Mouse (Mus musculus) ovary, postnatal 36 days (tissue): ENCODE measurements around the gene Syn3.

Experiments
- DNase-seq: peaks from one replicate; pipeline ENCODE4 v3.0.0; 2022; ENCODE audit warnings: low spot score, mixed read lengths

Gene Syn3

DNA sequence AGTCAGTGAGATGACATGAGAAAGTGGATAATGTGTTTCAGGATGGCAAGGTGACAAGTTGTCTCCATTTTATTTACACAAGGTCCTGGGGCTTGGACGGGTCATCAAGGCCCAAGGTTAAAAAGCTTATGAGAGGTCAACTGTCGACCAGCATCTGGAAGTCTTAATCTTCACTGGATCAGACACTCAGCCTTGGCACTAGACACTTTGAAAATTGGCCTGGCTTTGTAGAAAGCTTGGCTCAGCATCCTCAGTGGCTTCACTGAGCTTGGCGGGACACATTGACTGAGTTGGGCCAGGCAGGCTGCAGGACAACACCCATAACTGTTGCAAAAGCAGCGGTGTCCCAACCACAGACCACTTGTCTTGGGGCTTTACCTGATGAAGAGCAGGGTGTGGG is 286.6 kb downstream of the Syn3 start:
- no peak for DNase-seq

GRCm38 (mm10) chr10:86203915-86204314 is 294.8 kb downstream of the Syn3 start:
- DNase-seq, result peak; percentile 30

- DNase-seq, result no peak
Observed at GRCm38 (mm10) chr10:86203175-86203574, 295.5 kb downstream of the Syn3 start.

DNA sequence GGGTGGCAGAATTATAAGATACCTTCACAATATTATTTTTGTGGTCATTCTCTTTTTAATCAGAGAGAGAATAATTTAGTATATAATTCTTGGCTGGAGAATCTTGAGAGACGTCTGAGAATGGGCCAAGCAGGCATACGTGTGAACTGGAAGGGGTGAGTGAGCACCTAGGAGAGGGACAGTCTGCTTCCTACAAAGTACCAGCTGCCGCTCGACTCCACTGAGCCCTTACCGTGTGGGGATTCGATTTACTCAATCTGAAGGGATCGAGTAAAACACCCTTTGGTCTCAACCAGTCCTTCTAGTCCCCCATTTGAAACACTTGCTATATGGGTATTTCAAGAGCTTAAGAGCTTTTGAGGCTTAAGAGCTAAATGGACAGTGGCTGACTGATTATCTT is 296.9 kb downstream of the Syn3 start:
- DNase-seq, result no peak

GRCm38 (mm10) chr10:86201006-86201405 is 297.7 kb downstream of the Syn3 start:
- no peak for DNase-seq

DNA sequence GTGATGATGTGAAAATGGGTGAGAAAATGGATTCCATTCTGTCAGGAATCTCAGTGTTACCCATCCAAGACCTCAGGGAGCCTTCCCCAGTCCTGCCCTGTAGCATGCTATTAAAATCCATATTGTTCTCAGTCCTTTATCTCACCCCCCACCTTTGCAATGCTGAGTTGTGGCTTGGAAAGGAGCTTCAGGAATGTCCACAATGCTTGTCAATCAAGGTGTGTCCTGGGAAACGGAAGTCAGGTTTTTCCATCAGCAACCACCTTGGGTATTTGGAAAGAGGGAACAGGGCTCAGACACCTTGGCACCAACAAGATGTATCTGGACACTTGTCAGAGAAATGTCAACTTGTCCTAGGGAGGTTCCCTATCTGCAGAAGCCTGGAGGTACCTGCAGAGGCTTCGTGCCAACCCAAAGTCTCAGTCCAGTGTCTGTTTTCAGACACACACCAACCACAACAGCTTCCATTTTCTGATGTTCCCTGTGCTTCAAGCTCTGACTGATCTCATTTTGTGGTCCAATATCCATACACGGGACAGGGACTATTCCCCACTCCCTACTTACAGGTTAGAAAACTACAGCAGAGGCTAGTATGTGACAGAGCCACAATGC is 302.2 kb downstream of the Syn3 start:
- DNase-seq, result no peak

GRCm38 (mm10) chr10:86194722-86195121 is 304.0 kb downstream of the Syn3 start:
- DNase-seq, result no peak

GRCm38 (mm10) chr10:86193863-86194434 is 304.7 kb downstream of the Syn3 start:
- no peak for DNase-seq

DNA sequence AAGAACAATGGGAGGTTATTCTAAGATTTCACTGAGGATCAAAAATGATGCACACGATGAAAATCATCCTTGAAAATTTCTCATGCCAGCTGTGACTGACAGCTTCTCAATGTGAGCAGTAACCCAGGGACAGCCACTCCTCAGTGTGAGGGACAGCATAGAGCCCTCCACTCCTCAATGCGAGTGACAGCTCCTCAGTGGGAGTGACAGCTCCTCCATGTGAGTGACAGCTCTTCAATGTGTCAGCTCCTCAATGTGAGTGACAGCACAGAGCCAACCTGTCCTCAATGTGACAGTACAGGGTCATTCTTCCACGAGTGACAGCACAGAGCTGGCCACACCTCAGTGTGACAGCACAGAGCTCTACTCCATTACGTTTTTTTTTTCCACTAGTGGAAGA is 310.1 kb downstream of the Syn3 start:
- DNase-seq, result no peak

- no peak for DNase-seq
Observed at GRCm38 (mm10) chr10:86187881-86188280, 310.8 kb downstream of the Syn3 start.

GRCm38 (mm10) chr10:86183148-86183885 is 315.4 kb downstream of the Syn3 start:
- no peak for DNase-seq

GRCm38 (mm10) chr10:86182183-86182805 is 316.4 kb downstream of the Syn3 start:
- peak; percentile 67 for DNase-seq

GRCm38 (mm10) chr10:86176411-86176810 is 322.3 kb downstream of the Syn3 start:
- no peak for DNase-seq

- DNase-seq, result no peak
Observed at GRCm38 (mm10) chr10:86174017-86174416, 324.7 kb downstream of the Syn3 start.

DNA sequence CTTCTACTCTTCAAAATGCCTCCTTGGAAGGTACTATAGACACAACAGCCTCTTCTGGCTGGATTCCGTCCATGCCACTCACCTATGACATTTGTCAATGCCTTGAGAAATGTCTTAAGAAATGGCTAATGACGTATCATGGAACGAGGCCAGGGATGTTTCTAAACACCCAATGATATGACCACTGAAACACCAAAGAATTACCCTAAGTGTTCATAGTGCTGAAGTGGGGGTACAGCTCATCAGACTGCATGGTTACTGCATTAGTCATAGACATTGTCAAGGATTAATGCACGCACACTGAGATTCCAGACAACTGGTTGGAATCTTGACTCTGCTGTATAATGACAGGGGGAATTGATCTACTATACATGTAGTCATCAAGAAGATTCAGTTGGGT is 325.4 kb downstream of the Syn3 start:
- DNase-seq, result no peak

DNA sequence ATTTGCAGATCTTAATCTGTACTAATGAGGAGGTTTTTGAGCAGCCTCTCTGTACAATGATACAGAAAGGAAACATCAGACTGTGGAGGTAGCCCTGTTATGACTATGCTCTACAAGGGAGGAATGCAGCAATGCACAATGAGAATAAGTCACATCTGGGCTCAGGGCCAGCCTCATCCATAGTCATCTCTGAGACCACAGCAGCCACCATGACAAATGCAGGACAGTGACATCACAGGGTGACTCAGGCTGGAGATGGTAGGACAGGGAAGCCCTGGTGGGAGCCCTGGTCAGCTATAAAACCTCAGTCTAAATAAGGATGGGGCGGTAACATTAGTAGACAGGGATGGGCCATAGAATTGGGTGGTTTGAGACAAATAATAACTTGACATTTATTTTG is 327.4 kb downstream of the Syn3 start:
- DNase-seq, result no peak

DNA sequence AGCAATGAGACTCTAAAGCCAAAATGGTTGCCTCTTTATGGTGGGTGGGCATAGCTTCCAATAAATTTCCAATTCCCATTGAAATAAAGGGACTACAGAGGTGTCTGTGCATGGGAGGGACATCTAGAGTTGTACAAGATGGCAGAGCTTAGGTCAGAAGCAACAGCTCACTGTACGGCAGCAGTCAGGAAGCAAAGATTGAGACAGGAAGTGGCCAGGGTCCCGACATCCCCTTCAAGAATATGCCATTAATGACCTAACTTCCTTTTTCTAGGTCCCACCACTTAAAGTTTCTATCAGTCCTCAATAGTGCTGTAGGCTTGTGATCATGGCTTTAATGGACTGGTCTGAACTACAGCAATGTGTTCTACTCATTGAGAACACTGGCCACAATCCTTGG is 330.6 kb downstream of the Syn3 start:
- no peak for DNase-seq

DNA sequence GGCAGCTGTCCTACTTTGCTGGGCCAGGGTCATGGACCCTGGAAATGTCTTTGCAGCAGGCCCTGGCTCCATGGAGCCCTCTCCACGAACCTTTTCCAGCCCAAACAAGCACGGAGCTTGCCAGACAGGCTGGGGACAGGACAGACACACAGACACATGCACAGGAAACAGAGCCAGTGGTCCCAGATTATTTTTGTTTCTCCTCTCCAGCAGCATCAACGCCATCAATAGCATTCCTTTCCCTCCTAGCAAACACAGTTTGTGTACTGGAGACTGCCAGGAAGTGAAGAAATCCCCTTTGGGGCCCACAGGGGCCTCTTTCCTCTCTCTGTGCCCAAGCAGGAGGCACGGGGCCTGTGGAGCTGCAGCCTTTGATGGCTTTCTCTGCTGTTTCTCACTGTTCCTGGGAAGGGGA is 331.8 kb downstream of the Syn3 start:
- DNase-seq, result no peak

DNA sequence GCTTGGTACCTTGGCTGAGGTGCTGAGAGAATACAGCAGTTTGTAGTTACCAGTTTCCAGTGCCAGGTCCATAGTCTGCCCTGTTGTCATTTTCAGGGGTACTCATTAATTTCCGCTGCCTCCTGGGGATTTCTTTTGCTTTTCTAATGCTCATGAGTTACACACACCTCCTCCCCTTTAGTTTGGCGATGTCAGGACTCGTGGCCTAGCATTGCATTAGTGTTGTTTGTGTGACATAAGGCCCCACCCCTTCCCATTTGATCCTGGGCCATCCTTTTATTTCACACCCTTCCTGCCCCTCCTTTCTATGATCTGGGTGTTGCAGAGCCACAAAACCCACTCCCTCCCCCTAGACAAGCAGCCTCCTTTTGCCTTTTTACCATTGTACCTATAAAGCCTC is 334.6 kb downstream of the Syn3 start:
- DNase-seq, result no peak

DNA sequence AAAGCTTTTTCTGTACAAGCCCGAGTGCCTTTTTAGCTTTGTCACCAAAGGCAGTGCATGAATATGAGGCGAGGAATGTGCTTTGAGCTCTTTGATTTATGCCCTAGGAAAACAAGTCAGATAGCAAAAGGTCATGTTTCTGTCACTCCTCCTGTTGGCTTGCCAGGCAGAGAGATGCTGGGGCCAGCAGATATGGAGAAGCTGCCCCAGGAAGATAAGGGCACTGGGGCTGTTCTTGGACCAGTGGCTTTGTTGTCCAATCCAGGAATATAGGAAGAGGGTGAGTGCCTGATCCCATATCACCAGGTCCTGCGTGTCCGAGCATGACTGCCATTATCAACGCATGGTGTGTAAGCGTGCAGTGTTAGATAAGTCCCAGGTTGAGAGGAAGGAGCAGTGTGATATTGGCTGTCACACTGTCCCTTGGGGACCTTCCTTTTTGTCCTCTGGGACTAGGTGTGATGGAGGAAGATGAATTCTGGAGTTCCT is 336.9 kb downstream of the Syn3 start:
- no peak for DNase-seq

GRCm38 (mm10) chr10:86158198-86158899 is 340.3 kb downstream of the Syn3 start:
- DNase-seq, result no peak

DNA sequence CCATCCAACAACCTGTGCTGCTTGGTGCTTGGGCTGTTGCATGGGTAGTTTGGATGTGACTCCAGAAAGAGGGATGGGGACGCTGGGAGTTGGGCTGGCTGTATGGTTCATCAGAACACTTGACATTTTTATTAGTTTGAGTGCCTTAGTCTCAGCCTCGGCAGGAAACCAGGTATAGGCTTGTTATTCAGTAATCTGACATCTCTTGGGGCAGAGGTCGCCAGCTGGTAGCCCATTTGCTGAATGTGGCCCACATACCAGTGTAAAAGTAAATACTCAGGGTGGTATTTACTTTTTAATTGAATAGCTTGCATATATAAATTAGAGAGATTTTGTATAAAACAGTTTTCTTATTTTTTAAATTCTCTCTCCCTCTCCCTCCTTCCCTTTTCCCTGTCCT is 343.4 kb downstream of the Syn3 start:
- no peak for DNase-seq
